Mouse (Mus musculus) bone marrow, adult 2 months (tissue): ENCODE measurements around the gene Kiss1r.

Experiments used
- CTCF ChIP-seq: fragments of 200-500 bp; IDR thresholded peaks from 2 replicates; pipeline ENCODE4 v1.5.1; 2011; ENCODE audit warnings: low read length, control low read depth; ENCODE audit not compliant: control insufficient read depth, insufficient read depth
- POLR2A ChIP-seq: fragments of 200-500 bp; IDR thresholded peaks from 2 replicates; pipeline ENCODE4 v1.6.1; 2011; ENCODE audit warnings: low read depth, mild to moderate bottlenecking, control low read depth, low read length, borderline replicate concordance; ENCODE audit not compliant: control insufficient read depth

DNA sequence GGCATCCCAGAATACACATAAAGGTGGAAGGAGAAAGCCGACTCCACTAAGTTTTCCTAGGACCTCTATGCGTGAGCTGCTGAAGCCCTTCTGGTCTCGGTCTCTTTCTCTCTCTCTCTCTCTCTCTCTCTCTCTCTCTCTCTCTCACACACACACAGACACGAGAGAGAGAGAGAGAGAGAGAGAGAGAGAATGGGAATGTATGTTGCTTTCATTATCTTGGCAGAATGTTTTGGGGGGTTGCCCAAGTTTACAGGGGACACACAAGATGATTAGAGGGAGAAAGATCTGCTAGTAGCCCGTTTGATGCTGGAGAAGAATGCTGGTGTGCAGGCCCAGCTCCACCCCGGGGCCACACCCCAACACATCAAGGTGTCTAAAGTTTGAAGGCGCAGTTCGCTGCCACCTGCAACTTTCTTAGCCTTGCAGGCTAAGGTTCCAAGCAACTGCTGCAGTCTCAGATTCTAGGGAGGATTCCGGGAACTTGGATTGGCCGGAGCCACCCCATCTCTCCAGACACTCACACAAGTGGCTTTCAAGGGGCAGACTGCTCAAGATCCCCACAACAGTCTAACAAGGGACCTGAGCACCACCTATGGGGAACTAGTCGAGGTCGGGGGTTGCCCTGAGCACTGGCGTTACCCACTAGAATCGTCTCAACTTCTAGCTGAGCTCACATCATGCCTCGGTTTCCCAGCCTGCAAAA is 9.2 kb downstream of the Kiss1r start:
- TF ChIP-seq CTCF (no peak), POLR2A (no peak)
